Mouse (Mus musculus): ENCODE data around the gene Olfr319. TPM values are rescaled to one million over a fixed set of nuclear protein-coding genes. Genes with fewer than 3 reads are reported as not detected.

Gene Olfr319
- total RNA-seq (2012; rRNA removed) (not detected in 2 replicates), total RNA-seq (2014; rRNA removed) (not detected in 2 replicates), polyA plus RNA-seq (2012; ENCODE audit: insufficient read length, low read depth) (not detected in 2 replicates)

GRCm38 (mm10) chr11:58698862-58699261 is at the start of gene Olfr319:
Gene Olfr319, plus strand, starts transcription at chr11:58699162.
- Histone ChIP-seq H3K79me2 (replicated peaks; ENCODE audit: control insufficient read depth, extremely low read depth, insufficient read depth, poor library complexity, severe bottlenecking) (no peaks in the 10 kb centered on the region), H3K27ac (ENCODE audit: insufficient read depth, low read depth) (no peak within 1 kb of the TSS), H3K27me3 (replicated peaks) (peaks cover 67% of the 10 kb centered on the region), H3K4me3 (replicated peaks in 1 of 3; ENCODE audit: low read depth in 2 of 3, low read length in 2 of 3, poor library complexity in 1 of 3) (no peak within 1 kb of the TSS), H3K9ac (ENCODE audit: insufficient read depth, low read depth) (no peak within 1 kb of the TSS), H3K4me2 (ENCODE audit: insufficient read depth, low read depth, poor library complexity, severe bottlenecking) (no peak within 1 kb of the TSS), H3K9me3 (replicated peaks; ENCODE audit: low read length) (peaks cover 16% of the 10 kb centered on the region), H3K4me1 (ENCODE audit: control insufficient read depth in 1 of 2, insufficient read depth in 2 of 2) (no peaks in the 10 kb centered on the region), H3K36me3 (replicated peaks in 1 of 2; ENCODE audit: control insufficient read depth in 1 of 2, insufficient read depth in 1 of 2, low read length in 1 of 2) (no peaks in the 10 kb centered on the region)
- TF ChIP-seq MXI1 (IDR thresholded peaks at IDR 0.05; ENCODE audit: low read depth, low read length) (no peak), MAX (IDR thresholded peaks at IDR 0.05; ENCODE audit: low read length) (no peak), MEF2A (IDR thresholded peaks at IDR 0.05; ENCODE audit: borderline replicate concordance, low read depth, low read length) (no peak)
- in situ Hi-C loops (cut with MboI; ENCODE audit: low pct_ligation_motif_present, low pct_unique_long_range_greater_than_20kb, low sequenced_read_pairs), result no loop called here
- dilution Hi-C loops (cut with MboI; ENCODE audit: extremely low pct_ligation_motif_present, extremely low pct_unique_long_range_greater_than_20kb, low sequenced_read_pairs), result no loop called here
- DNase-seq (ENCODE audit: extremely low read depth), result no peak

DNA sequence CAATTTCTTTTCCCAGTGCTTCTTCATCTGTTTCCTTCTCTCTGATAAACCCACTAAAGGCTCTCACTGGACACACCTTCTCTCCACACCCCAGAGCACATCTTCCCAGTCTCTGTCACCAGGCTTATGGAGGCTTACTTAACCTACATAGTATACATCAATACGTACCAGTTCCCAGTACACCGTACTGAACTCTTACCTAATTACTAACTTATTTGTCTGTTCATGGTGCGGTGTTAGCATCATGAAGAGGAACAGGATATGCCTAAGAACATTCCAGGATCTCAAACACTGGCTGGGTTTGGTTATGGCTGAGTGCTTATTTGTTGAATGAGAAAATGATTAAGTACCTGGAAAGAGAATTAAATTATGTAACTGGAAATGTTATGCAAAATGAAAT is 43.8 kb upstream of the Olfr319 start:
- no peak for DNase-seq (ENCODE audit: extremely low read depth)
- H3K27me3 ChIP-seq (replicated peaks), result peaks cover 80% of the 10 kb centered on the region
- H3K79me2 ChIP-seq (replicated peaks; ENCODE audit: control insufficient read depth, extremely low read depth, insufficient read depth, poor library complexity, severe bottlenecking), result no peaks in the 10 kb centered on the region
- H3K4me2 ChIP-seq (ENCODE audit: insufficient read depth, low read depth, poor library complexity, severe bottlenecking), result no peak overlapping the region
- no peak overlapping the region for H3K9ac ChIP-seq (ENCODE audit: insufficient read depth, low read depth)
- no peak for TF ChIP-seq NELFE (IDR thresholded peaks at IDR 0.05; ENCODE audit: low read depth, low read length)
- no peak for TF ChIP-seq USF2 (conservative IDR thresholded peaks at IDR 0.05; ENCODE audit: low read depth, low read length)
- TF ChIP-seq ZNF384 (IDR thresholded peaks at IDR 0.05; ENCODE audit: low read depth, low read length), result no peak
- no peak for TF ChIP-seq EP300 (IDR thresholded peaks at IDR 0.05; ENCODE audit: low read length)
- no peak for TF ChIP-seq ZMIZ1 (IDR thresholded peaks at IDR 0.05; ENCODE audit: low read depth, low read length)
- no peak for TF ChIP-seq TBP (conservative IDR thresholded peaks at IDR 0.05; ENCODE audit: low read depth, low read length)
- TF ChIP-seq RCOR1 (conservative IDR thresholded peaks at IDR 0.05; ENCODE audit: low read depth, low read length), result no peak
- H3K27ac ChIP-seq (ENCODE audit: insufficient read depth, low read depth), result no peak overlapping the region
- H3K4me3 ChIP-seq (replicated peaks in 1 of 3; ENCODE audit: low read depth in 2 of 3, low read length in 2 of 3, poor library complexity in 1 of 3), result no peak overlapping the region
- H3K9me3 ChIP-seq (replicated peaks; ENCODE audit: low read length), result no peaks in the 10 kb centered on the region
- no peaks in the 10 kb centered on the region for H3K4me1 ChIP-seq (ENCODE audit: control insufficient read depth in 1 of 2, insufficient read depth in 2 of 2)
- dilution Hi-C loops (cut with MboI; ENCODE audit: extremely low pct_ligation_motif_present, extremely low pct_unique_long_range_greater_than_20kb, low sequenced_read_pairs), result no loop called here
- H3K36me3 ChIP-seq (replicated peaks in 1 of 2; ENCODE audit: control insufficient read depth in 1 of 2, insufficient read depth in 1 of 2, low read length in 1 of 2), result no peaks in the 10 kb centered on the region
- in situ Hi-C loops (cut with MboI; ENCODE audit: low pct_ligation_motif_present, low pct_unique_long_range_greater_than_20kb, low sequenced_read_pairs), result no loop called here

GRCm38 (mm10) chr11:58658596-58658995 is 40.4 kb upstream of the Olfr319 start, which contains the start of gene Olfr322:
Gene Olfr322, plus strand, starts transcription at chr11:58658782.
- in situ Hi-C loops (cut with MboI; ENCODE audit: low pct_ligation_motif_present, low pct_unique_long_range_greater_than_20kb, low sequenced_read_pairs), result no loop called here
- no peak within 1 kb of the TSS for H3K4me2 ChIP-seq (ENCODE audit: insufficient read depth, low read depth, poor library complexity, severe bottlenecking)
- TF ChIP-seq EP300 (IDR thresholded peaks at IDR 0.05; ENCODE audit: low read length), result no peak
- TF ChIP-seq MAFK (IDR thresholded peaks at IDR 0.05; ENCODE audit: insufficient replicate concordance, low read length), result no peak
- no peak for TF ChIP-seq ZC3H11A (IDR thresholded peaks at IDR 0.05; ENCODE audit: low read depth, low read length)
- TF ChIP-seq NELFE (IDR thresholded peaks at IDR 0.05; ENCODE audit: low read depth, low read length), result no peak
- no peaks in the 10 kb centered on the region for H3K9me3 ChIP-seq (replicated peaks; ENCODE audit: low read length)
- H3K79me2 ChIP-seq (replicated peaks; ENCODE audit: control insufficient read depth, extremely low read depth, insufficient read depth, poor library complexity, severe bottlenecking), result no peaks in the 10 kb centered on the region
- no peak within 1 kb of the TSS for H3K4me3 ChIP-seq (replicated peaks in 1 of 3; ENCODE audit: low read depth in 2 of 3, low read length in 2 of 3, poor library complexity in 1 of 3)
- H3K4me1 ChIP-seq (ENCODE audit: control insufficient read depth in 1 of 2, insufficient read depth in 2 of 2), result no peaks in the 10 kb centered on the region
- H3K27ac ChIP-seq (ENCODE audit: insufficient read depth, low read depth), result no peak within 1 kb of the TSS
- no peaks in the 10 kb centered on the region for H3K36me3 ChIP-seq (replicated peaks in 1 of 2; ENCODE audit: control insufficient read depth in 1 of 2, insufficient read depth in 1 of 2, low read length in 1 of 2)
- no peak within 1 kb of the TSS for H3K9ac ChIP-seq (ENCODE audit: insufficient read depth, low read depth)
- no peak for DNase-seq (ENCODE audit: extremely low read depth)
- peaks cover 80% of the 10 kb centered on the region for H3K27me3 ChIP-seq (replicated peaks)
- dilution Hi-C loops (cut with MboI; ENCODE audit: extremely low pct_ligation_motif_present, extremely low pct_unique_long_range_greater_than_20kb, low sequenced_read_pairs), result no loop called here
